Mouse (Mus musculus): ENCODE data around the gene Zmiz1. TPM values are rescaled to one million over a fixed set of nuclear protein-coding genes. Genes with fewer than 3 reads are reported as not detected.

Gene Zmiz1
- polyA plus RNA-seq, 1 experiment from 2014 or later: 4.3 TPM

DNA sequence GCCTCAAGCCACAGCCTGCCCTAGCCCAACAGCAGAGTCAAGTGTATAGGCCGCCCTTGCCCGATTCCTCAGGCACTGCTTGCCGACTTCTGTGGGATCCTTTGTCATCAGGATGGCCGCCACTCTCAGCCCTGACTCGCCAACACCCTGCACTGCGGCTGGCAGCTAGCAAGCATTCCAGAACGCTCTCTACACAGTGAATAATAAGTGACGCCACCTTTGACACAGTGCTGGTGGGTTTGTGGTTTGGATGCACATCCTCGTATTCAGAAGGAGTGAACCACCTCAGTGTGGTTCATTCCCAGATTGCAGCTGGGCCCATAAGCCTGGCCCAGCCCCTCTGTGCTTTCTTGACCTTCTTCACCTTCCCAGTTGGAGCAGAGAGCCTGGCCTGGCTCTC, 17.1 kb downstream of the Zmiz1 start:
- no peak for TF ChIP-seq CTCF (IDR thresholded peaks at IDR 0.05; ENCODE audit: low read depth)
- TF ChIP-seq EP300 (IDR thresholded peaks at IDR 0.05; ENCODE audit: low read depth): no peak
- H3K4me2 ChIP-seq (ENCODE audit: low read depth, low read length): no peak overlapping the region
- H3K4me3 ChIP-seq (ENCODE audit: low read depth, low read length): no peak overlapping the region
- peaks cover 76% of the 10 kb centered on the region for H3K4me1 ChIP-seq (ENCODE audit: insufficient read depth)
- 71% methylated on average over 9 of the region's 9 CpGs for WGBS (ENCODE audit: insufficient replicate concordance)
- peak overlapping the region; percentile 11; the same call in 1 of the 2 replicates for H3K9ac ChIP-seq (replicated peaks)
- ATAC-seq: no peak
- no peaks in the 10 kb centered on the region for H3K27me3 ChIP-seq (ENCODE audit: insufficient read depth, low read length)
- 0 out of 2 replicates have a peak, but pooled peaks cover 2% of the 10 kb centered on the region for H3K36me3 ChIP-seq (replicated peaks; ENCODE audit: insufficient read depth, low read length)
- peak; percentile 13 for DNase-seq
- H3K9me3 ChIP-seq (ENCODE audit: low read length): no peaks in the 10 kb centered on the region
- 0 out of 2 replicates have a peak overlapping the region, but pooled peaks have one; percentile 11 for H3K27ac ChIP-seq (ENCODE audit: low read depth)

DNA sequence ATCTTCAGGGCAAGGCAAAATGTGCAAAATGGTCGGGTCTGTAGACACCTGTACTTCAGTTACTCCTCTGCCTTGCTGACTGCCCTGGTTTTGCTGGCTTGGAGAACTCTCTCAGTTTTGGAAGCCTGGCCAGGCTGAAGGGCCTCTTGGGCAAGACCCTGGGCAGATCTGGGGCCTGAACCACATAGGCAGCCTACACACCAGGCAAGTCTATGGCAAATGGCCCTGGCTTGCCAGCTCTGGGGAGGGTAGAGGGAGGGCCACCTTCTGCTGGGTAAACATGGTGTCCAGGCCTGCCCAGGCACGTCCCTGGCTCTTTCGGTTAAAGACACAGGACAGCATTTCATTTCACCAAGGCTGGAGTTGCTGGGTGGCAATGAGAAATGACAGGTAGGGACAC, 17.5 kb downstream of the Zmiz1 start:
- Histone ChIP-seq H3K36me3 (replicated peaks; ENCODE audit: insufficient read depth, low read length) (0 out of 2 replicates have a peak, but pooled peaks cover 2% of the 10 kb centered on the region), H3K9ac (replicated peaks) (peak overlapping the region; percentile 11; the same call in 1 of the 2 replicates), H3K27ac (ENCODE audit: low read depth) (0 out of 2 replicates have a peak overlapping the region, but pooled peaks have one; percentile 11), H3K4me1 (ENCODE audit: insufficient read depth) (peaks cover 75% of the 10 kb centered on the region), H3K27me3 (ENCODE audit: insufficient read depth, low read length) (no peaks in the 10 kb centered on the region), H3K4me3 (ENCODE audit: low read depth, low read length) (no peak overlapping the region), H3K4me2 (ENCODE audit: low read depth, low read length) (no peak overlapping the region), H3K9me3 (ENCODE audit: low read length) (no peaks in the 10 kb centered on the region)
- ATAC-seq (no peak), DNase-seq (peak; percentile 19)
- WGBS (ENCODE audit: insufficient replicate concordance): 66% methylated on average over 3 of the region's 3 CpGs
- TF ChIP-seq EP300 (IDR thresholded peaks at IDR 0.05; ENCODE audit: low read depth) (no peak), CTCF (IDR thresholded peaks at IDR 0.05; ENCODE audit: low read depth) (no peak)

DNA sequence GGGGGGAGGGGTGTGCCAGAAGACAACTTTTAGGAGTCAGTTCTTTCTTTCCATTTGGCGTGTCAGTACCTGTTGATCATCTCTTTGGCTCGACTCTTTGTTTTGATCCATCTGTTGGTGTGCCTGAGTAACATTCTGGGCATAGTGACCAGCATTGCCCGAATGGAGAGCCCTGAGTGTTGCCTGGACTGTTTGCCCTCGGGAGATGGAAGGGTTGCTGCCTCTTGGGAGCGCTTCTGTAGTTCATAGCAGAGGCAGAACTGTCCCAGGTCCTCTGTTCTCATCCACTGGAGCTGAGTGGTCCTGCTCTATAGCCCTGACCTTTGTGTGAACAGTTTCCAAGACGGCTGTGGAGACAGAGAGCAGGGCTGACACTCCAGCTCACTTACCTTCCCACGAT, 18.3 kb downstream of the Zmiz1 start:
- Histone ChIP-seq H3K27me3 (ENCODE audit: insufficient read depth, low read length) (no peaks in the 10 kb centered on the region), H3K27ac (ENCODE audit: low read depth) (peak overlapping the region; percentile 11; the same call in 1 of the 2 replicates), H3K36me3 (replicated peaks; ENCODE audit: insufficient read depth, low read length) (0 out of 2 replicates have a peak, but pooled peaks cover 2% of the 10 kb centered on the region), H3K9ac (replicated peaks) (no peak overlapping the region), H3K9me3 (ENCODE audit: low read length) (no peaks in the 10 kb centered on the region), H3K4me2 (ENCODE audit: low read depth, low read length) (no peak overlapping the region), H3K4me3 (ENCODE audit: low read depth, low read length) (no peak overlapping the region), H3K4me1 (ENCODE audit: insufficient read depth) (peaks cover 76% of the 10 kb centered on the region)
- TF ChIP-seq EP300 (IDR thresholded peaks at IDR 0.05; ENCODE audit: low read depth) (no peak), CTCF (IDR thresholded peaks at IDR 0.05; ENCODE audit: low read depth) (no peak)
- ATAC-seq (no peak), DNase-seq (no peak)
- WGBS (ENCODE audit: insufficient replicate concordance): 71% methylated on average over 7 of the region's 7 CpGs

DNA sequence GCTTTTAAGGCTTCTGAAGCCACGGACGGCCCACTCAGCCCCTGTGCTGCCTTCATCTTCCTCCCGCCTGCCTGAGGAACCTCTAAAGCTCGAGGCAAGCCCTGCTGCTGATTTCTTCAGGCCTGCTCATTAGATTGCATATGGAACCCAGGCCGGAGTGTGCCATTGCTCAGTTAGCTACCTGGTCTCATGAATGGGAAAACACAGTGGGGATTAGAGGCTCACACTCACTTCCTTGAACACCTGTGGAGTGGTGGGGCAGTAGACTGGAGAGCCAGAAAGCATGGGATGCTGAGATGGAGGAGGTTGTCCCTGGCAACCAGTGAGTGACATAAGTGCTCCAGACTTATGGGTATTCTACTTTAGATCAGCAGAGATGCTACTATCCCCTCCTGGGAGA, 19.3 kb downstream of the Zmiz1 start:
- no peak for TF ChIP-seq EP300 (IDR thresholded peaks at IDR 0.05; ENCODE audit: low read depth)
- no peak for TF ChIP-seq CTCF (IDR thresholded peaks at IDR 0.05; ENCODE audit: low read depth)
- Histone ChIP-seq H3K36me3 (replicated peaks; ENCODE audit: insufficient read depth, low read length) (0 out of 2 replicates have a peak, but pooled peaks cover 2% of the 10 kb centered on the region), H3K4me2 (ENCODE audit: low read depth, low read length) (no peak overlapping the region), H3K4me3 (ENCODE audit: low read depth, low read length) (no peak overlapping the region), H3K9me3 (ENCODE audit: low read length) (no peaks in the 10 kb centered on the region), H3K9ac (replicated peaks) (no peak overlapping the region), H3K4me1 (ENCODE audit: insufficient read depth) (peaks cover 76% of the 10 kb centered on the region), H3K27ac (ENCODE audit: low read depth) (no peak overlapping the region), H3K27me3 (ENCODE audit: insufficient read depth, low read length) (no peaks in the 10 kb centered on the region)
- 68% methylated on average over 5 of the region's 5 CpGs for WGBS (ENCODE audit: insufficient replicate concordance)
- DNase-seq (no peak), ATAC-seq (no peak)

DNA sequence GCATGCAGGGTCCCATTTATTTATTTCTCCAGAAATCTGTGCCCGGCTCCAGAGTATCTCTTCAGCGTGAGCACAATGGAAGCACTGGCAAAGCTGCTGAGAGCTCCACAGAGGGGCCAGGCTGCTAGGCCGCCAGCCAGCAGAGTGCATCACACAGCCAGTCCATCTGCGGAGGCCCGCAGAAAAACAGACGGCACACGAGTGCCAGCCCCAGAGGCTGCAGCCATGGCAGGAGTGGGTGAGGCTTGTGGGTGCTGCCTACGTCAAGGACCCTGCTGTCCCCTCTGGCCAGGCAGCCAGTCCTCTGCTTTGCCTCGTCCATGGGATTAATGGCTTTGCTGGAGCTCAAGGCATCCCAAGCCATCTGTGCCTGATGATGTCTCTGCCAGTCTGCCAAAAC, 19.8 kb downstream of the Zmiz1 start:
- 0 out of 2 replicates have a peak, but pooled peaks cover 2% of the 10 kb centered on the region for H3K36me3 ChIP-seq (replicated peaks; ENCODE audit: insufficient read depth, low read length)
- DNase-seq: no peak
- H3K27ac ChIP-seq (ENCODE audit: low read depth): peak overlapping the region; percentile 98
- no peak overlapping the region; the same call in 1 of the 2 replicates for H3K9ac ChIP-seq (replicated peaks)
- H3K4me1 ChIP-seq (ENCODE audit: insufficient read depth): peaks cover 76% of the 10 kb centered on the region
- TF ChIP-seq EP300 (IDR thresholded peaks at IDR 0.05; ENCODE audit: low read depth) (no peak), CTCF (IDR thresholded peaks at IDR 0.05; ENCODE audit: low read depth) (no peak)
- H3K4me3 ChIP-seq (ENCODE audit: low read depth, low read length): no peak overlapping the region
- no peaks in the 10 kb centered on the region for H3K27me3 ChIP-seq (ENCODE audit: insufficient read depth, low read length)
- H3K9me3 ChIP-seq (ENCODE audit: low read length): no peaks in the 10 kb centered on the region
- ATAC-seq: no peak
- H3K4me2 ChIP-seq (ENCODE audit: low read depth, low read length): no peak overlapping the region
- WGBS (ENCODE audit: insufficient replicate concordance): 77% methylated on average over 9 of the region's 9 CpGs

DNA sequence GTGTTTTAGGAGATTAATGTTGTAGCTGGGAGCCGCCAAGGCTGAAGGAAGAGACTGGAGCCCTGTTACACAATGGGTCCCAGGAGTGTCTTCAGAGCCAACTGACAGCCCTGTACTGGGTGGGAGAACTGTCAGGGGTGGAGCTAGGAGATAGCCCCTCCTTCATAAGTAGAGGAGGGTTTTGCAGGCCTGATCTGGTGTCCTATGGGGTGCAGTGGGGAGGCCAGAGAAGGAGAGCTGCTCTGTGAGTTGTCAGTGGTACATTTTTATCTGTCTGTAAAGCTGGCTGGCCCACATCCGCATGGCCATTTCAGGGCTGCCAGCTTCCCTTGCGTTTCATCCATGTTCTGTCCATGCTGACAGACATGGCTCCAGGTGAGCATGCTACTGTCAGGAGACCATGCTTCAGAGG, 20.9 kb downstream of the Zmiz1 start:
- WGBS (ENCODE audit: insufficient replicate concordance): 26% methylated on average over 3 of the region's 3 CpGs
- DNase-seq: peak; percentile 58
- Histone ChIP-seq H3K27me3 (ENCODE audit: insufficient read depth, low read length) (no peaks in the 10 kb centered on the region), H3K9ac (replicated peaks) (peak overlapping the region; percentile 31; the same call in 1 of the 2 replicates), H3K27ac (ENCODE audit: low read depth) (peak overlapping the region; percentile 98), H3K4me2 (ENCODE audit: low read depth, low read length) (peak overlapping the region; percentile 68), H3K9me3 (ENCODE audit: low read length) (no peaks in the 10 kb centered on the region), H3K4me1 (ENCODE audit: insufficient read depth) (peaks cover 76% of the 10 kb centered on the region), H3K4me3 (ENCODE audit: low read depth, low read length) (no peak overlapping the region), H3K36me3 (replicated peaks; ENCODE audit: insufficient read depth, low read length) (0 out of 2 replicates have a peak, but pooled peaks cover 1% of the 10 kb centered on the region)
- ATAC-seq: peak; percentile 50
- TF ChIP-seq EP300 (IDR thresholded peaks at IDR 0.05; ENCODE audit: low read depth) (no peak), CTCF (IDR thresholded peaks at IDR 0.05; ENCODE audit: low read depth) (no peak)
